Mouse (Mus musculus): Measurements from ENCODE around the gene Bap1.

DNA sequence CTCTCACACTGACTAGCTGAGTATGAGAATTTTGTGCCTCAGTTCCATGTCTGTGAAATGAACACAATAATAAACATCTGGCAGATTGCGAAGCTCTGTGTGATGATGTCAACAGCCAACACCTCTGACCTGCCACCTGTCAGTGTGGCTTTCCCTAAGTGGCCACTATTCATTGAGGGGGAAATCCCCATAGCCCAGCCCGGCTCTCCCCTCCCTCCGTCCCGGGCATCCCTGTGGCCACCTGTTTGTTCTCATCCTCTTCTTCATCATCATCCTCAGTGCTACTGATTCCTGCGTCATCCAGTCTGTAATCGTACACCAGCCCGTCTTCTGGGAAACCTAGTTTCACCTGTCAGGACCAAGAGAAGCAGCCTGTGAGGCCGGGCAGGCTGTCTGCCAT, 34.5 kb downstream of the Bap1 start:
- TF ChIP-seq USF1 (IDR thresholded peaks at IDR 0.05; ENCODE audit: low read depth) (no peak), CTCF (IDR thresholded peaks at IDR 0.05; ENCODE audit: control insufficient read depth, insufficient read depth, insufficient read length) (no peak), MAX (IDR thresholded peaks at IDR 0.05) (no peak), FOSL1 (IDR thresholded peaks at IDR 0.05; ENCODE audit: insufficient read depth, low read length, poor library complexity, severe bottlenecking) (no peak), CEBPB (IDR thresholded peaks at IDR 0.05; ENCODE audit: low read depth) (no peak), MYOD1 (IDR thresholded peaks at IDR 0.05; ENCODE audit: control insufficient read depth, insufficient read length, low read depth) (no peak), MYOG (IDR thresholded peaks at IDR 0.05; ENCODE audit: control insufficient read depth, extremely low read depth, insufficient read length) (no peak)
